8 mouse cellular contexts compared by ENCODE assay signal in the genomic region with DNA sequence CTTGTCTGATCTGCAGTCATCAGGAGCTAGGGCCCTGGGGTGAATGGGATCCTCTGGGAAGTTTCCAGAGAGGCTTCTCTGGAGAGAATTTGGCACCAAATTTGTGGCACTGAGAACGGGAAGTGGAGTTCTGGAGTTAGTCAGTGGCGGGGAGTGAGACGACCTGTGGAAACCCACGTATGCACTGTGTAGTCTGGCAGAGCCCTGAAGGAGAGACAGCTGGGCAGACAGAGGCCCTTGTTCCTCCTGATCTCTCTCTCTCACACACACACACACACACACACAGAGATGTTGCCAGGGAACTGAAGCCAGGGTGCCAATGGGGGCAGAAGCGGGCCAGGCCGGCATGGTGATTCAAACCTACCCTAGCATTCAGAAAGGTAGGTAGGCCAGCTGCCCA. TPM values are rescaled to one million over a fixed set of nuclear protein-coding genes. Genes with fewer than 3 reads are reported as not detected.
DNase-seq lines count a peak whose midpoint lies in the region; ATAC-seq and TF ChIP-seq lines count a peak whose summit lies in the region.

No protein-coding gene starts in this region.

- no peak overlapping the region for H3K9ac ChIP-seq in forebrain, embryonic 12.5 days
- no peak overlapping the region for H3K9ac ChIP-seq in forebrain, embryonic 14.5 days (ENCODE audit: low read length)
- H3K9ac ChIP-seq in limb, embryonic 13.5 days, result peak overlapping the region; percentile 46
- H3K9ac ChIP-seq in stomach, postnatal 0 days (ENCODE audit: low read length), result no peak overlapping the region

- peak overlapping the region; percentile 86; the same call in 1 of the 2 replicates for H3K4me2 ChIP-seq in forebrain, embryonic 12.5 days
- no peak overlapping the region for H3K4me2 ChIP-seq in forebrain, embryonic 14.5 days (ENCODE audit: low read length)
- H3K4me2 ChIP-seq in limb, embryonic 13.5 days (replicated peaks), result peak overlapping the region; percentile 92
- H3K4me2 ChIP-seq in stomach, postnatal 0 days (replicated peaks; ENCODE audit: low read depth), result peak overlapping the region; percentile 84; the same call in 1 of the 2 replicates

- no peaks in the 10 kb centered on the region for H3K9me3 ChIP-seq in forebrain, embryonic 12.5 days
- H3K9me3 ChIP-seq in forebrain, embryonic 14.5 days (replicated peaks; ENCODE audit: control insufficient read depth, low read length), result no peaks in the 10 kb centered on the region
- no peaks in the 10 kb centered on the region for H3K9me3 ChIP-seq in megakaryocyte, embryonic 14.5 days
- no peaks in the 10 kb centered on the region for H3K9me3 ChIP-seq in limb, embryonic 13.5 days
- no peaks in the 10 kb centered on the region for H3K9me3 ChIP-seq in stomach, postnatal 0 days (ENCODE audit: control insufficient read depth, low read length)

- no peak for DNase-seq in forebrain, embryonic 14.5 days (ENCODE audit: low spot score)
- DNase-seq in stomach, postnatal 0 days (ENCODE audit: low spot score), result no peak
- DNase-seq in adrenal gland, adult 8-10 months, result no peak
- no peak for DNase-seq in spleen, postnatal 10 days (ENCODE audit: low spot score in 2 of 2)

- no peaks in the 10 kb centered on the region for H3K36me3 ChIP-seq in forebrain, embryonic 12.5 days (replicated peaks)
- H3K36me3 ChIP-seq in forebrain, embryonic 14.5 days (ENCODE audit: control insufficient read depth, insufficient read depth, low read length), result no peaks in the 10 kb centered on the region
- H3K36me3 ChIP-seq in megakaryocyte, embryonic 14.5 days (replicated peaks; ENCODE audit: low read length), result peaks cover 17% of the 10 kb centered on the region
- H3K36me3 ChIP-seq in limb, embryonic 13.5 days, result no peaks in the 10 kb centered on the region
- H3K36me3 ChIP-seq in stomach, postnatal 0 days (ENCODE audit: control insufficient read depth, insufficient read depth, low read length), result no peaks in the 10 kb centered on the region

- peaks cover 4% of the 10 kb centered on the region; the same call in 1 of the 2 replicates for H3K27me3 ChIP-seq in forebrain, embryonic 12.5 days
- H3K27me3 ChIP-seq in forebrain, embryonic 14.5 days (replicated peaks; ENCODE audit: control insufficient read depth, insufficient read depth, low read length), result no peaks in the 10 kb centered on the region
- no peaks in the 10 kb centered on the region for H3K27me3 ChIP-seq in megakaryocyte, embryonic 14.5 days (replicated peaks)
- H3K27me3 ChIP-seq in limb, embryonic 13.5 days, result no peaks in the 10 kb centered on the region
- H3K27me3 ChIP-seq in stomach, postnatal 0 days (ENCODE audit: control insufficient read depth, insufficient read depth, low read length), result no peaks in the 10 kb centered on the region

- H3K27ac ChIP-seq in forebrain, embryonic 12.5 days, result no peak overlapping the region
- H3K27ac ChIP-seq in forebrain, embryonic 14.5 days (ENCODE audit: low read depth, low read length), result no peak overlapping the region
- no peak overlapping the region for H3K27ac ChIP-seq in limb, embryonic 13.5 days
- no peak overlapping the region for H3K27ac ChIP-seq in stomach, postnatal 0 days (replicated peaks)

- TF ChIP-seq EP300 in stomach, postnatal 0 days (optimal IDR thresholded peaks at IDR 0.05), result no peak

- H3K4me1 ChIP-seq in forebrain, embryonic 12.5 days, result peaks cover 33% of the 10 kb centered on the region
- peaks cover 17% of the 10 kb centered on the region for H3K4me1 ChIP-seq in forebrain, embryonic 14.5 days (ENCODE audit: control insufficient read depth, insufficient read depth, low read length)
- H3K4me1 ChIP-seq in megakaryocyte, embryonic 14.5 days, result peaks cover 74% of the 10 kb centered on the region
- peaks cover 36% of the 10 kb centered on the region for H3K4me1 ChIP-seq in limb, embryonic 13.5 days
- H3K4me1 ChIP-seq in stomach, postnatal 0 days (replicated peaks; ENCODE audit: control insufficient read depth, insufficient read depth), result peaks cover 10% of the 10 kb centered on the region; the same call in 1 of the 2 replicates

- TF ChIP-seq CTCF in stomach, postnatal 0 days (IDR thresholded peaks at IDR 0.05; ENCODE audit: low read depth), result no peak

- no peak for ATAC-seq in forebrain, embryonic 12.5 days (ENCODE audit: low FRiP score)
- no peak for ATAC-seq in forebrain, embryonic 14.5 days
- ATAC-seq in megakaryocyte, adult 5-6 weeks (ENCODE audit: poor library complexity, severe bottlenecking), result no peak
- no peak for ATAC-seq in limb, embryonic 13.5 days (ENCODE audit: low FRiP score, low read depth)
- ATAC-seq in stomach, postnatal 0 days (ENCODE audit: low FRiP score, low TSS enrichment), result no peak

- no peak overlapping the region for H3K4me3 ChIP-seq in forebrain, embryonic 12.5 days (replicated peaks)
- H3K4me3 ChIP-seq in forebrain, embryonic 14.5 days (ENCODE audit: low read depth, low read length), result no peak overlapping the region
- peak overlapping the region; percentile 98 for H3K4me3 ChIP-seq in megakaryocyte, embryonic 14.5 days (replicated peaks)
- H3K4me3 ChIP-seq in limb, embryonic 13.5 days, result peak overlapping the region; percentile 92; the same call in 1 of the 2 replicates
- no peak overlapping the region for H3K4me3 ChIP-seq in stomach, postnatal 0 days (ENCODE audit: low read depth, low read length)

- 59% methylated on average over 6 of the region's 6 CpGs for WGBS in forebrain, embryonic 12.5 days
- WGBS in forebrain, embryonic 14.5 days, result 55% methylated on average over 6 of the region's 6 CpGs
- 51% methylated on average over 6 of the region's 6 CpGs for WGBS in limb, embryonic 13.5 days
- 40% methylated on average over 6 of the region's 6 CpGs for WGBS in stomach, postnatal 0 days

RNA-seq across cellular contexts. Expression of gene Vegfa, which starts 1.0 kb away (rescaled TPM):
- polyA plus RNA-seq in forebrain, embryonic 12.5 days (2016; fragmentation: Nextera tagmentation; extraction: Ambion mirVana), result 4.1 TPM in 2 replicates
- polyA plus RNA-seq in forebrain, embryonic 14.5 days (2014; fragmentation: Nextera tagmentation; extraction: Ambion mirVana), result 2.3 and 2.6 TPM in 2 replicates
- polyA plus RNA-seq in megakaryocyte, embryonic 14.5 days (2012; ENCODE audit: insufficient read depth, low replicate concordance), result 48.1 and 103 TPM in 2 replicates
- 5.6 and 9.1 TPM in 2 replicates for total RNA-seq in megakaryocyte, adult 5-6 weeks (2015)
- 4.8 and 11.4 TPM in 2 replicates for total RNA-seq in megakaryocyte, adult 5-6 weeks (2017)
- 4.3 and 4.6 TPM in 2 replicates for polyA plus RNA-seq in limb, embryonic 13.5 days (2015; fragmentation: Nextera tagmentation; extraction: Ambion mirVana)
- polyA plus RNA-seq in stomach, postnatal 0 days (2015; fragmentation: Nextera tagmentation; extraction: Ambion mirVana), result 2.4 and 3.1 TPM in 2 replicates
- total RNA-seq in adrenal gland, adult 8-10 months (2022), result 100 to 1,000 TPM; 270 to 756 (median 501) TPM

Comparison
In these comparisons a context has a peak if more than half of its experiments do, and no peak if none do; other contexts are left out.
1. H3K4me3 ChIP-seq: peak in megakaryocyte, embryonic 14.5 days (single experiment) and limb, embryonic 13.5 days (single experiment); none in forebrain, embryonic 12.5 days (single experiment), forebrain, embryonic 14.5 days (single experiment) and stomach, postnatal 0 days (single experiment).